Mouse (Mus musculus) brain, embryonic 14.5 days (tissue): ENCODE measurements around the gene Olfr56.

ENCODE experiments used
- CTCF ChIP-seq: fragments of 200-500 bp; IDR thresholded peaks from 2 replicates; pipeline ENCODE4 v1.5.1; 2012; ENCODE audit warnings: inconsistent platforms, mild to moderate bottlenecking, moderate library complexity, borderline replicate concordance; ENCODE audit not compliant: insufficient read depth, insufficient read length; ENCODE audit errors: extremely low read depth
- POLR2A ChIP-seq: fragments of 200-500 bp; IDR thresholded peaks from 2 replicates; pipeline ENCODE4 v1.6.1; 2012; ENCODE audit warnings: mild to moderate bottlenecking, inconsistent platforms, borderline replicate concordance; ENCODE audit not compliant: poor library complexity, insufficient read depth, insufficient read length, severe bottlenecking; ENCODE audit errors: extremely low read depth

GRCm38 (mm10) chr11:49175345-49175744 is 196.7 kb downstream of the Olfr56 start:
- TF ChIP-seq POLR2A (no peak), CTCF (no peak)
